Mouse (Mus musculus): ENCODE measurements around the gene Smpd4. TPM values are rescaled to one million over a fixed set of nuclear protein-coding genes. Genes with fewer than 3 reads are reported as not detected.

The Smpd4 gene
- total and polyA plus RNA-seq, 3 experiments: 51.0 to 609 (median 94.3) TPM

GRCm38 (mm10) chr16:17583064-17583463 is 36.1 kb upstream of the Smpd4 start, which contains the start of gene Slc7a4:
Slc7a4 (minus strand) TSS chr16:17583214.
- Histone ChIP-seq H3K4me3 (ENCODE audit: control insufficient read depth in 1 of 2, insufficient read depth in 1 of 2, low read depth in 2 of 2, low read length in 2 of 2) (no peak within 1 kb of the TSS), H3K27me3 (ENCODE audit: control insufficient read depth in 1 of 2, insufficient read depth in 2 of 2, low read length in 2 of 2) (peaks cover 2% of the 10 kb centered on the region in 2 experiments; a peak in 3 of 4 replicates), H3K36me3 (ENCODE audit: control insufficient read depth in 1 of 2, insufficient read depth in 2 of 2, low read length in 2 of 2) (no peaks in the 10 kb centered on the region), H3K9me3 (replicated peaks; ENCODE audit: insufficient read depth, low read length) (no peaks in the 10 kb centered on the region), H3K9ac (ENCODE audit: control insufficient read depth, low read depth, low read length, poor library complexity, severe bottlenecking) (no peak within 1 kb of the TSS), H3K27ac (ENCODE audit: control insufficient read depth, low read depth, low read length) (no peak within 1 kb of the TSS), H3K4me1 (ENCODE audit: control insufficient read depth in 1 of 2, insufficient read depth in 2 of 2, low read length in 2 of 2) (no peaks in the 10 kb centered on the region), H3K79me2 (ENCODE audit: control insufficient read depth, insufficient read depth, low read length, poor library complexity) (no peaks in the 10 kb centered on the region)
- DNase-seq (ENCODE audit: low read depth, low spot score): peak; percentile 68
- TF ChIP-seq ELF1 (IDR thresholded peaks at IDR 0.05; ENCODE audit: low read depth, low read length) (no peak), JUND (IDR thresholded peaks at IDR 0.05; ENCODE audit: low read depth, low read length) (no peak), NELFE (IDR thresholded peaks at IDR 0.05; ENCODE audit: low read depth, low read length) (no peak), NRF1 (IDR thresholded peaks at IDR 0.05; ENCODE audit: insufficient read depth, low read depth, low read length, poor library complexity, severe bottlenecking) (no peak), TCF12 (IDR thresholded peaks at IDR 0.05; ENCODE audit: low read depth, low read length) (no peak), MYC (IDR thresholded peaks at IDR 0.05; ENCODE audit: low read depth, low read length) (peak; percentile 40; the same call in 1 of the 2 replicates), ZKSCAN1 (IDR thresholded peaks at IDR 0.05; ENCODE audit: low read depth, low read length) (no peak), TAL1 (IDR thresholded peaks at IDR 0.05; ENCODE audit: low read length) (no peak), CHD1 (IDR thresholded peaks at IDR 0.05; ENCODE audit: low read depth, low read length) (no peak), CHD2 (IDR thresholded peaks at IDR 0.05; ENCODE audit: low read length) (no peak), MAFK (IDR thresholded peaks at IDR 0.05; ENCODE audit: borderline replicate concordance, low read depth, low read length) (no peak), CTCF (IDR thresholded peaks at IDR 0.05 in 2 of 3, conservative IDR thresholded peaks at IDR 0.05 in 1 of 3; ENCODE audit: control insufficient read depth in 1 of 3, insufficient read depth in 1 of 3, low read depth in 2 of 3, low read length in 3 of 3, poor library complexity in 1 of 3, severe bottlenecking in 1 of 3) (peak; percentile 73 to 94 (median 77)), MAX (IDR thresholded peaks at IDR 0.05; ENCODE audit: low read length) (0 out of 2 replicates have a peak, but pooled peaks have one; percentile 25), MYB (IDR thresholded peaks at IDR 0.05; ENCODE audit: low read depth, low read length) (no peak), EP300 (IDR thresholded peaks at IDR 0.05; ENCODE audit: low read depth in 1 of 2, low read length in 2 of 2) (no peak), TBP (IDR thresholded peaks at IDR 0.05; ENCODE audit: low read depth, low read length) (no peak), HCFC1 (IDR thresholded peaks at IDR 0.05; ENCODE audit: low read depth, low read length) (no peak), RAD21 (IDR thresholded peaks at IDR 0.05; ENCODE audit: low read depth, low read length) (peak; percentile 69), MAZ (IDR thresholded peaks at IDR 0.05; ENCODE audit: low read depth, low read length) (no peak), MEF2A (IDR thresholded peaks at IDR 0.05; ENCODE audit: extremely low read depth, insufficient replicate concordance, low read depth, low read length, poor library complexity, severe bottlenecking) (no peak), USF1 (IDR thresholded peaks at IDR 0.05; ENCODE audit: low read depth, low read length) (peak; percentile 67), ZNF384 (IDR thresholded peaks at IDR 0.05; ENCODE audit: low read depth, low read length) (no peak), GABPA (IDR thresholded peaks at IDR 0.05; ENCODE audit: low read depth, low read length) (no peak), ZC3H11A (IDR thresholded peaks at IDR 0.05; ENCODE audit: low read depth, low read length) (peak; percentile 43; the same call in 1 of the 2 replicates), GATA1 (IDR thresholded peaks at IDR 0.05; ENCODE audit: low read depth, low read length) (no peak), KAT2A (conservative IDR thresholded peaks at IDR 0.05; ENCODE audit: low read depth, low read length) (no peak), USF2 (IDR thresholded peaks at IDR 0.05; ENCODE audit: borderline replicate concordance in 1 of 2, insufficient read depth in 1 of 2, low read depth in 1 of 2, low read length in 2 of 2) (no peak), SMC3 (IDR thresholded peaks at IDR 0.05; ENCODE audit: low read depth, low read length) (peak; percentile 66), UBTF (IDR thresholded peaks at IDR 0.05; ENCODE audit: borderline replicate concordance, insufficient read depth, low read depth, low read length) (no peak), ETS1 (IDR thresholded peaks at IDR 0.05; ENCODE audit: low read depth, low read length) (no peak), E2F4 (IDR thresholded peaks at IDR 0.05; ENCODE audit: borderline replicate concordance, low read depth, low read length) (no peak)

All from MEL (cell line).